Mouse (Mus musculus): Measurements from ENCODE around the gene Mtmr12.

Mtmr12 gene

GRCm38 (mm10) chr15:12322676-12323402 is 118.0 kb downstream of the Mtmr12 start:
- DNase-seq = no peak
